Mouse (Mus musculus): Measurements from ENCODE around the gene Rnf151.
A peak's percentile ranks its signal among the peaks of the same experiment; 100 is the strongest.
"Not testable (repeated sequence)": the region's sequence is repeated elsewhere in the genome, so short reads cannot be mapped to it uniquely, and the experiment has no call there.

The Rnf151 gene

GRCm38 (mm10) chr17:24732233-24732935 lies 14.5 kb upstream of the Rnf151 start:
- no peak for DNase-seq (ENCODE audit: low spot score)

GRCm38 (mm10) chr17:24730787-24731186 lies 12.9 kb upstream of the Rnf151 start:
- DNase-seq (ENCODE audit: low spot score): no peak

- no peak for DNase-seq (ENCODE audit: low spot score)
Observed at GRCm38 (mm10) chr17:24729067-24729466, 11.2 kb upstream of the Rnf151 start.

GRCm38 (mm10) chr17:24728184-24728583 lies 10.3 kb upstream of the Rnf151 start:
- no peak for DNase-seq (ENCODE audit: low spot score)

GRCm38 (mm10) chr17:24727618-24728017 lies 9.8 kb upstream of the Rnf151 start, which contains the start of gene Rpl3l:
Rpl3l (plus strand) TSS chr17:24727820.
- no peak for DNase-seq (ENCODE audit: low spot score)

- DNase-seq (ENCODE audit: low spot score): no peak
Observed at GRCm38 (mm10) chr17:24725637-24726390, 8.0 kb upstream of the Rnf151 start.

GRCm38 (mm10) chr17:24724184-24724583 lies 6.3 kb upstream of the Rnf151 start, which contains the start of gene Ndufb10:
Ndufb10 (minus strand) TSS chr17:24724478.
- DNase-seq (ENCODE audit: low spot score): peak; percentile 92

GRCm38 (mm10) chr17:24723881-24724180 lies 6.0 kb upstream of the Rnf151 start:
- DNase-seq (ENCODE audit: low spot score): no peak

GRCm38 (mm10) chr17:24723122-24723880 lies 5.4 kb upstream of the Rnf151 start:
- DNase-seq (ENCODE audit: low spot score): no peak

- DNase-seq (ENCODE audit: low spot score): no peak
Observed at GRCm38 (mm10) chr17:24722220-24722924, 4.5 kb upstream of the Rnf151 start.

GRCm38 (mm10) chr17:24721383-24721955 lies 3.6 kb upstream of the Rnf151 start:
- not testable (repeated sequence) for DNase-seq (ENCODE audit: low spot score)

- not testable (repeated sequence) for DNase-seq (ENCODE audit: low spot score)
Observed at GRCm38 (mm10) chr17:24720616-24721015, 2.8 kb upstream of the Rnf151 start.

- DNase-seq (ENCODE audit: low spot score): peak; percentile 98
Observed at GRCm38 (mm10) chr17:24719494-24720222, 1.8 kb upstream of the Rnf151 start.

GRCm38 (mm10) chr17:24718938-24719337 lies 1.1 kb upstream of the Rnf151 start:
- not testable (repeated sequence) for DNase-seq (ENCODE audit: low spot score)

- DNase-seq (ENCODE audit: low spot score): no peak
Observed at GRCm38 (mm10) chr17:24716166-24716682, 1.6 kb downstream of the Rnf151 start.

- DNase-seq (ENCODE audit: low spot score): no peak
Observed at GRCm38 (mm10) chr17:24715556-24715955, 2.3 kb downstream of the Rnf151 start.

GRCm38 (mm10) chr17:24708646-24709045 lies 9.2 kb downstream of the Rnf151 start:
- no peak for DNase-seq (ENCODE audit: low spot score)

- no peak for DNase-seq (ENCODE audit: low spot score)
Observed at GRCm38 (mm10) chr17:24707801-24708425, 9.9 kb downstream of the Rnf151 start.

GRCm38 (mm10) chr17:24706982-24707800 lies 10.7 kb downstream of the Rnf151 start, which contains the start of gene Tbl3:
Tbl3 (minus strand) TSS chr17:24707660.
- DNase-seq (ENCODE audit: low spot score): peak; percentile 92
